Mouse (Mus musculus) forebrain, embryonic 12.5 days (tissue): ENCODE results near the gene Fxyd1. TPM values are rescaled to one million over a fixed set of nuclear protein-coding genes. Genes with fewer than 3 reads are reported as not detected.

Experiments
- ATAC-seq: fragments of 200-750 bp; cut with Nextera tagmentation; 2 replicates; pipeline ENCODE4 v1.8.0; 2017; ENCODE audit warnings: moderate TSS enrichment; ENCODE audit not compliant: low FRiP score
- H3K27ac ChIP-seq: fragments of 300-500 bp; sonication (generic); 2 replicates; pipeline ENCODE4 v1.5.1; 2016; ENCODE audit warnings: mild to moderate bottlenecking
- H3K27me3 ChIP-seq: fragments of 300-500 bp; sonication (generic); 2 replicates; pipeline ENCODE4 v1.6.1; 2016; ENCODE audit warnings: mild to moderate bottlenecking
- H3K36me3 ChIP-seq: fragments of 300-500 bp; sonication (generic); replicated peaks from 2 replicates; pipeline ENCODE4 v1.6.1; 2016; ENCODE audit warnings: mild to moderate bottlenecking
- H3K4me1 ChIP-seq: fragments of 300-500 bp; sonication (generic); 2 replicates; pipeline ENCODE4 v1.6.1; 2016
- H3K4me2 ChIP-seq: fragments of 300-500 bp; sonication (generic); 2 replicates; pipeline ENCODE4 v1.6.1; 2016; ENCODE audit warnings: mild to moderate bottlenecking, moderate library complexity
- H3K4me3 ChIP-seq: fragments of 300-500 bp; sonication (generic); replicated peaks from 2 replicates; pipeline ENCODE4 v1.5.1; 2016; ENCODE audit warnings: mild to moderate bottlenecking
- H3K9ac ChIP-seq: fragments of 300-500 bp; sonication (generic); 2 replicates; pipeline ENCODE4 v1.6.1; 2016; ENCODE audit warnings: mild to moderate bottlenecking
- H3K9me3 ChIP-seq: fragments of 300-500 bp; sonication (generic); 2 replicates; pipeline ENCODE4 v1.6.1; 2016
- WGBS: fragments of 180-500 bp; shearing (Covaris S2); methylation state at CpG from one replicate; pipeline ENCODE4 v1.1.7; 2016; 5-methylcytosine and 5-hydroxymethylcytosine counted together
- polyA plus RNA-seq: library from polyadenylated mRNA; unstranded; fragments of >200 nt; fragmentation: Nextera tagmentation; extraction: Ambion mirVana; gene quantifications from 2 replicates; pipeline ENCODE4 v1.2.1, GENCODE M21; 2016

The Fxyd1 gene
- polyA plus RNA-seq, 1 experiment from 2014 or later, result 6.5 TPM

- WGBS, result 85% methylated on average over 2 of the region's 2 CpGs
Measured at GRCm38 (mm10) chr7:31087262-31087661, 30.3 kb upstream of the Fxyd1 start.

GRCm38 (mm10) chr7:31086175-31086755, 29.3 kb upstream of the Fxyd1 start:
- 0 out of 2 replicates have a peak, but pooled peaks cover 4% of the 10 kb centered on the region for H3K27me3 ChIP-seq
- H3K4me1 ChIP-seq, result peaks cover 15% of the 10 kb centered on the region
- H3K4me3 ChIP-seq, result no peak overlapping the region
- H3K9me3 ChIP-seq, result no peaks in the 10 kb centered on the region
- no peak overlapping the region for H3K27ac ChIP-seq
- ATAC-seq, result no peak
- no peaks in the 10 kb centered on the region for H3K36me3 ChIP-seq
- H3K4me2 ChIP-seq, result no peak overlapping the region
- no peak overlapping the region for H3K9ac ChIP-seq
- 85% methylated on average over 9 of the region's 9 CpGs for WGBS

More at GRCm38 (mm10) chr7:31087262-31087661, 30.3 kb upstream of the Fxyd1 start:
- H3K27ac ChIP-seq, result no peak overlapping the region
- H3K4me1 ChIP-seq, result peaks cover 15% of the 10 kb centered on the region
- H3K27me3 ChIP-seq, result peaks cover 7% of the 10 kb centered on the region; the same call in 1 of the 2 replicates
- no peak overlapping the region for H3K4me3 ChIP-seq
- no peak for ATAC-seq
- no peaks in the 10 kb centered on the region for H3K9me3 ChIP-seq
- no peaks in the 10 kb centered on the region for H3K36me3 ChIP-seq
- no peak overlapping the region for H3K9ac ChIP-seq
- no peak overlapping the region for H3K4me2 ChIP-seq

GRCm38 (mm10) chr7:31085171-31085570, 28.2 kb upstream of the Fxyd1 start:
- no peak overlapping the region for H3K27ac ChIP-seq
- H3K9ac ChIP-seq, result no peak overlapping the region
- no peak overlapping the region for H3K4me3 ChIP-seq
- no peaks in the 10 kb centered on the region for H3K9me3 ChIP-seq
- WGBS, result 31% methylated on average over 3 of the region's 3 CpGs
- 0 out of 2 replicates have a peak, but pooled peaks cover 4% of the 10 kb centered on the region for H3K27me3 ChIP-seq
- H3K36me3 ChIP-seq, result no peaks in the 10 kb centered on the region
- no peak overlapping the region for H3K4me2 ChIP-seq
- ATAC-seq, result no peak
- H3K4me1 ChIP-seq, result peaks cover 15% of the 10 kb centered on the region

- Histone ChIP-seq H3K36me3 (no peaks in the 10 kb centered on the region), H3K4me2 (no peak overlapping the region), H3K27ac (no peak overlapping the region), H3K27me3 (0 out of 2 replicates have a peak, but pooled peaks cover 4% of the 10 kb centered on the region), H3K4me3 (no peak overlapping the region), H3K9ac (no peak overlapping the region), H3K4me1 (peaks cover 15% of the 10 kb centered on the region), H3K9me3 (no peaks in the 10 kb centered on the region)
- ATAC-seq, result no peak
- 68% methylated on average over 9 of the region's 9 CpGs for WGBS
Measured at GRCm38 (mm10) chr7:31084140-31084539, 27.1 kb upstream of the Fxyd1 start.

- H3K9me3 ChIP-seq, result no peaks in the 10 kb centered on the region
- H3K27me3 ChIP-seq, result 0 out of 2 replicates have a peak, but pooled peaks cover 4% of the 10 kb centered on the region
- H3K4me1 ChIP-seq, result peaks cover 15% of the 10 kb centered on the region
- H3K27ac ChIP-seq, result no peak overlapping the region
- no peaks in the 10 kb centered on the region for H3K36me3 ChIP-seq
- no peak overlapping the region for H3K4me3 ChIP-seq
- H3K4me2 ChIP-seq, result no peak overlapping the region
- WGBS, result 69% methylated on average over 14 of the region's 14 CpGs
- no peak overlapping the region for H3K9ac ChIP-seq
- no peak for ATAC-seq
Measured at GRCm38 (mm10) chr7:31082831-31083588, 26.0 kb upstream of the Fxyd1 start.

GRCm38 (mm10) chr7:31082106-31082505, 25.1 kb upstream of the Fxyd1 start:
- peaks cover 15% of the 10 kb centered on the region for H3K4me1 ChIP-seq

GRCm38 (mm10) chr7:31081106-31081505, 24.1 kb upstream of the Fxyd1 start:
- Histone ChIP-seq H3K9me3 (no peaks in the 10 kb centered on the region), H3K27ac (no peak overlapping the region), H3K4me1 (peaks cover 15% of the 10 kb centered on the region), H3K27me3 (0 out of 2 replicates have a peak, but pooled peaks cover 4% of the 10 kb centered on the region), H3K9ac (no peak overlapping the region), H3K4me3 (no peak overlapping the region), H3K36me3 (no peaks in the 10 kb centered on the region), H3K4me2 (no peak overlapping the region)
- no peak for ATAC-seq
- WGBS, result 33% methylated on average over 1 of the region's 1 CpGs

More at GRCm38 (mm10) chr7:31082106-31082505, 25.1 kb upstream of the Fxyd1 start:
- Histone ChIP-seq H3K9ac (no peak overlapping the region), H3K36me3 (no peaks in the 10 kb centered on the region), H3K4me3 (no peak overlapping the region), H3K4me2 (no peak overlapping the region), H3K27me3 (0 out of 2 replicates have a peak, but pooled peaks cover 4% of the 10 kb centered on the region), H3K9me3 (no peaks in the 10 kb centered on the region), H3K27ac (no peak overlapping the region)
- ATAC-seq, result no peak

- no peak overlapping the region for H3K9ac ChIP-seq
- no peak overlapping the region for H3K4me3 ChIP-seq
- peaks cover 15% of the 10 kb centered on the region for H3K4me1 ChIP-seq
- H3K9me3 ChIP-seq, result no peaks in the 10 kb centered on the region
- WGBS, result 36% methylated on average over 3 of the region's 3 CpGs
- H3K36me3 ChIP-seq, result no peaks in the 10 kb centered on the region
- 0 out of 2 replicates have a peak, but pooled peaks cover 4% of the 10 kb centered on the region for H3K27me3 ChIP-seq
- ATAC-seq, result no peak
- no peak overlapping the region for H3K27ac ChIP-seq
- H3K4me2 ChIP-seq, result no peak overlapping the region
Measured at GRCm38 (mm10) chr7:31080611-31081010, 23.6 kb upstream of the Fxyd1 start.

- WGBS, result 88% methylated on average over 8 of the region's 8 CpGs
- Histone ChIP-seq H3K27me3 (0 out of 2 replicates have a peak, but pooled peaks cover 4% of the 10 kb centered on the region), H3K9me3 (no peaks in the 10 kb centered on the region), H3K4me3 (no peak overlapping the region), H3K9ac (no peak overlapping the region), H3K4me1 (peaks cover 8% of the 10 kb centered on the region), H3K27ac (no peak overlapping the region), H3K4me2 (no peak overlapping the region), H3K36me3 (no peaks in the 10 kb centered on the region)
- no peak for ATAC-seq
Measured at GRCm38 (mm10) chr7:31079670-31080069, 22.7 kb upstream of the Fxyd1 start.

GRCm38 (mm10) chr7:31077885-31078445, 21.0 kb upstream of the Fxyd1 start:
- no peak overlapping the region for H3K9ac ChIP-seq
- H3K9me3 ChIP-seq, result no peaks in the 10 kb centered on the region
- no peak overlapping the region for H3K4me2 ChIP-seq
- H3K27ac ChIP-seq, result no peak overlapping the region
- peaks cover 4% of the 10 kb centered on the region for H3K4me1 ChIP-seq
- no peaks in the 10 kb centered on the region for H3K36me3 ChIP-seq
- H3K4me3 ChIP-seq, result no peak overlapping the region
- 53% methylated on average over 5 of the region's 5 CpGs for WGBS
- no peak for ATAC-seq
- H3K27me3 ChIP-seq, result no peaks in the 10 kb centered on the region

- Histone ChIP-seq H3K27me3 (no peaks in the 10 kb centered on the region), H3K4me1 (no peaks in the 10 kb centered on the region), H3K4me2 (no peak overlapping the region), H3K36me3 (no peaks in the 10 kb centered on the region), H3K9ac (no peak overlapping the region), H3K9me3 (no peaks in the 10 kb centered on the region), H3K27ac (no peak overlapping the region), H3K4me3 (no peak overlapping the region)
- 53% methylated on average over 6 of the region's 6 CpGs for WGBS
- ATAC-seq, result no peak
Measured at GRCm38 (mm10) chr7:31077470-31077869, 20.5 kb upstream of the Fxyd1 start.

- no peak within 1 kb of the TSS for H3K4me3 ChIP-seq
- H3K27ac ChIP-seq, result no peak within 1 kb of the TSS
- 53% methylated on average over 5 of the region's 5 CpGs for WGBS
- no peak for ATAC-seq
- no peak within 1 kb of the TSS for H3K9ac ChIP-seq
- H3K36me3 ChIP-seq, result no peaks in the 10 kb centered on the region
- H3K9me3 ChIP-seq, result no peaks in the 10 kb centered on the region
- H3K4me1 ChIP-seq, result no peaks in the 10 kb centered on the region
- no peak within 1 kb of the TSS for H3K4me2 ChIP-seq
- H3K27me3 ChIP-seq, result no peaks in the 10 kb centered on the region
Measured at GRCm38 (mm10) chr7:31076492-31076891, 19.5 kb upstream of the Fxyd1 start, which contains the start of gene Fxyd3. Gene Fxyd3 (minus strand): TSS chr7:31076704.
